In the genomic region with DNA sequence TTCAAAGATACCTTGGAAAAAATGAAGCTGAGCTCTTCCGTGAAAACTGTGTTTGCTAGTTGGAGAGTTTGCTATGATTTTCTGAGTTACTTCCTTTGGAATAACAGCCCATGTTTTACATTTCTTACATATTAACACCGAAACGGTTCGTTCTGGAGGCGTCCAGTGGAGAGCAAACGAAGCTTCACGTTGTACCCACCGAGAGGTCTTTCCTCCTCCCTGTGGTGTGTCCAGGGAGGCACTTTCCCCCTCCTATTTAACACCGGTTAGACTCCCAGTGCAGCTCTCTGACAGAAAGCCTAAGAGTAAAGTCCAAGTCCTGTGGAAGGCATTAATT, we compare ENCODE assay signal across 8 mouse cellular contexts. TPM values are rescaled to one million over a fixed set of nuclear protein-coding genes. Genes with fewer than 3 reads are reported as not detected.
DNase-seq lines count a peak whose midpoint lies in the region; ATAC-seq lines count a peak whose summit lies in the region.

No protein-coding gene starts in this region.

- WGBS in kidney, embryonic 16.5 days: 28% methylated on average over 9 of the region's 9 CpGs
- WGBS in embryonic facial prominence, embryonic 14.5 days: 21% methylated on average over 9 of the region's 9 CpGs
- WGBS in hindbrain, embryonic 15.5 days: 27% methylated on average over 9 of the region's 9 CpGs
- WGBS in midbrain, embryonic 14.5 days: 22% methylated on average over 9 of the region's 9 CpGs

- no peak; the same call in 1 of the 2 replicates for ATAC-seq in kidney, embryonic 16.5 days (ENCODE audit: low FRiP score, low TSS enrichment)
- no peak for ATAC-seq in embryonic facial prominence, embryonic 14.5 days (ENCODE audit: low read depth)
- peak; percentile 16; the same call in 1 of the 2 replicates for ATAC-seq in hindbrain, embryonic 15.5 days (ENCODE audit: low FRiP score, low read depth)
- ATAC-seq in midbrain, embryonic 14.5 days (ENCODE audit: low FRiP score, low TSS enrichment): no peak

- H3K27me3 ChIP-seq in kidney, embryonic 16.5 days (ENCODE audit: insufficient read depth, low read length): 0 out of 2 replicates have a peak, but pooled peaks cover 3% of the 10 kb centered on the region
- H3K27me3 ChIP-seq in embryonic facial prominence, embryonic 14.5 days (replicated peaks; ENCODE audit: control insufficient read depth, insufficient read depth, low read length): peaks cover 23% of the 10 kb centered on the region
- H3K27me3 ChIP-seq in hindbrain, embryonic 15.5 days: no peaks in the 10 kb centered on the region
- H3K27me3 ChIP-seq in midbrain, embryonic 14.5 days (ENCODE audit: control insufficient read depth, insufficient read depth, low read length): peaks cover 3% of the 10 kb centered on the region; the same call in 1 of the 2 replicates

- peak overlapping the region; percentile 61 for H3K4me3 ChIP-seq in kidney, embryonic 16.5 days (ENCODE audit: low read length)
- peak overlapping the region; percentile 51 for H3K4me3 ChIP-seq in embryonic facial prominence, embryonic 14.5 days (ENCODE audit: low read depth, low read length)
- peak overlapping the region; percentile 57 for H3K4me3 ChIP-seq in hindbrain, embryonic 15.5 days
- H3K4me3 ChIP-seq in midbrain, embryonic 14.5 days (replicated peaks; ENCODE audit: low read depth, low read length): peak overlapping the region; percentile 59

- H3K9ac ChIP-seq in kidney, embryonic 16.5 days (replicated peaks; ENCODE audit: low read length): peak overlapping the region; percentile 70
- H3K9ac ChIP-seq in embryonic facial prominence, embryonic 14.5 days (ENCODE audit: low read depth, low read length): 0 out of 2 replicates have a peak overlapping the region, but pooled peaks have one; percentile 61
- peak overlapping the region; percentile 57 for H3K9ac ChIP-seq in hindbrain, embryonic 15.5 days
- H3K9ac ChIP-seq in midbrain, embryonic 14.5 days (replicated peaks; ENCODE audit: low read length): peak overlapping the region; percentile 79; the same call in 1 of the 2 replicates

- H3K36me3 ChIP-seq in kidney, embryonic 16.5 days (ENCODE audit: insufficient read depth, low read length): no peaks in the 10 kb centered on the region
- H3K36me3 ChIP-seq in embryonic facial prominence, embryonic 14.5 days (ENCODE audit: control insufficient read depth, insufficient read depth, low read length): no peaks in the 10 kb centered on the region
- H3K36me3 ChIP-seq in hindbrain, embryonic 15.5 days: no peaks in the 10 kb centered on the region
- no peaks in the 10 kb centered on the region for H3K36me3 ChIP-seq in midbrain, embryonic 14.5 days (ENCODE audit: control insufficient read depth, insufficient read depth, low read length)

- H3K27ac ChIP-seq in kidney, embryonic 16.5 days (ENCODE audit: low read length): no peak overlapping the region
- no peak overlapping the region for H3K27ac ChIP-seq in embryonic facial prominence, embryonic 14.5 days (replicated peaks; ENCODE audit: low read depth, low read length)
- H3K27ac ChIP-seq in hindbrain, embryonic 15.5 days (replicated peaks): peak overlapping the region; percentile 81
- H3K27ac ChIP-seq in midbrain, embryonic 14.5 days (replicated peaks; ENCODE audit: low read depth, low read length): no peak overlapping the region

- 0 out of 2 replicates have a peak, but pooled peaks cover 8% of the 10 kb centered on the region for H3K9me3 ChIP-seq in kidney, embryonic 16.5 days (ENCODE audit: low read length)
- H3K9me3 ChIP-seq in embryonic facial prominence, embryonic 14.5 days (ENCODE audit: control insufficient read depth, low read length): no peaks in the 10 kb centered on the region
- H3K9me3 ChIP-seq in hindbrain, embryonic 15.5 days: no peaks in the 10 kb centered on the region
- no peaks in the 10 kb centered on the region for H3K9me3 ChIP-seq in midbrain, embryonic 14.5 days (ENCODE audit: control insufficient read depth, low read length)

- peaks cover 18% of the 10 kb centered on the region for H3K4me1 ChIP-seq in kidney, embryonic 16.5 days (ENCODE audit: insufficient read depth, low read length)
- H3K4me1 ChIP-seq in embryonic facial prominence, embryonic 14.5 days (ENCODE audit: control insufficient read depth, insufficient read depth, low read length): peaks cover 21% of the 10 kb centered on the region
- H3K4me1 ChIP-seq in hindbrain, embryonic 15.5 days (replicated peaks): peaks cover 21% of the 10 kb centered on the region
- H3K4me1 ChIP-seq in midbrain, embryonic 14.5 days (ENCODE audit: control insufficient read depth, insufficient read depth, low read length): peaks cover 4% of the 10 kb centered on the region; the same call in 1 of the 2 replicates

- no peak for DNase-seq in kidney, postnatal 10 days
- DNase-seq in embryonic facial prominence, embryonic 14.5 days (ENCODE audit: low spot score): no peak
- no peak for DNase-seq in midbrain, embryonic 14.5 days
- DNase-seq in urinary bladder, adult 2 months (ENCODE audit: low spot score): no peak
- no peak for DNase-seq in cerebellum, adult 9-10 months
- no peak for DNase-seq in cerebellum, postnatal 36 days

- H3K4me2 ChIP-seq in kidney, embryonic 16.5 days (replicated peaks; ENCODE audit: low read depth, low read length): peak overlapping the region; percentile 98
- peak overlapping the region; percentile 99 for H3K4me2 ChIP-seq in embryonic facial prominence, embryonic 14.5 days (ENCODE audit: low read depth, low read length)
- peak overlapping the region; percentile 73 for H3K4me2 ChIP-seq in hindbrain, embryonic 15.5 days
- H3K4me2 ChIP-seq in midbrain, embryonic 14.5 days (ENCODE audit: low read length): peak overlapping the region; percentile 90

RNA-seq across cellular contexts. Expression of a gene that starts 1.0 kb away (rescaled TPM):
- 43.7 and 45.7 TPM in 2 replicates for polyA plus RNA-seq in kidney, embryonic 16.5 days (2015; fragmentation: Nextera tagmentation; extraction: Ambion mirVana)
- polyA plus RNA-seq in embryonic facial prominence, embryonic 14.5 days (2014; fragmentation: Nextera tagmentation; extraction: Ambion mirVana): 2.3 and 4.6 TPM in 2 replicates
- polyA plus RNA-seq in hindbrain, embryonic 15.5 days (2015; fragmentation: Nextera tagmentation; extraction: Ambion mirVana): 13.5 and 13.7 TPM in 2 replicates
- polyA plus RNA-seq in midbrain, embryonic 14.5 days (2014; fragmentation: Nextera tagmentation; extraction: Ambion mirVana): 9.3 and 11.5 TPM in 2 replicates
- polyA plus RNA-seq in urinary bladder, adult 2 months (2012; rRNA removed): 3.3 and 4.9 TPM in 2 replicates

RNA-seq across cellular contexts. Expression of a gene that starts 45.1 kb away (rescaled TPM):
- polyA plus RNA-seq in kidney, embryonic 16.5 days (2015; fragmentation: Nextera tagmentation; extraction: Ambion mirVana): 34.1 and 34.2 TPM in 2 replicates
- polyA plus RNA-seq in embryonic facial prominence, embryonic 14.5 days (2014; fragmentation: Nextera tagmentation; extraction: Ambion mirVana): 32.6 and 36.5 TPM in 2 replicates
- polyA plus RNA-seq in hindbrain, embryonic 15.5 days (2015; fragmentation: Nextera tagmentation; extraction: Ambion mirVana): 42.4 and 42.5 TPM in 2 replicates
- 39.5 and 41.3 TPM in 2 replicates for polyA plus RNA-seq in midbrain, embryonic 14.5 days (2014; fragmentation: Nextera tagmentation; extraction: Ambion mirVana)
- polyA plus RNA-seq in urinary bladder, adult 2 months (2012; rRNA removed): 38.7 and 39.3 TPM in 2 replicates

RNA-seq across cellular contexts. Expression of a gene that starts 45.2 kb away (rescaled TPM):
- polyA plus RNA-seq in kidney, embryonic 16.5 days (2015; fragmentation: Nextera tagmentation; extraction: Ambion mirVana): 258 and 286 TPM in 2 replicates
- polyA plus RNA-seq in embryonic facial prominence, embryonic 14.5 days (2014; fragmentation: Nextera tagmentation; extraction: Ambion mirVana): 199 and 200 TPM in 2 replicates
- 201 and 208 TPM in 2 replicates for polyA plus RNA-seq in hindbrain, embryonic 15.5 days (2015; fragmentation: Nextera tagmentation; extraction: Ambion mirVana)
- 219 and 279 TPM in 2 replicates for polyA plus RNA-seq in midbrain, embryonic 14.5 days (2014; fragmentation: Nextera tagmentation; extraction: Ambion mirVana)
- polyA plus RNA-seq in urinary bladder, adult 2 months (2012; rRNA removed): 57.6 and 74.3 TPM in 2 replicates
